Comparison of ENCODE assay signal across 8 mouse cellular contexts in the genomic region with DNA sequence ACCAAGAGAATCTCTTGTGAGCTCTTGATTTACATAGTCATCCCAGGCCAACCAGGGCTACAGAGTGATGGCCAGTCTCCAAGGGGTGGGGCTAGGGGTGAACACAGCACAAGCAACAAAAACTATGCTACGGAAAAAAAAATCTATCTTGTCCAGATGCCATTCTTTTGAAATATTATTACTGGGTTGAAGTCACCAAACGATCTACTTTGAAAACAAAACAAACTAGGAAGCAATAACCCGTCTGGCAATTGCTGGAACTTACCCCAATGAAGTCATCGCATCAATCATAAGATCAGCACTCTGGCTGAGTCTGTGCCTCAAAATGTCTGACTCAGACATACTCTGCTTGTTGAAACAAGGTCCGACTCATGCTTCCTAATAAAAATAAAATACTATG. TPM values are rescaled to one million over a fixed set of nuclear protein-coding genes. Genes with fewer than 3 reads are reported as not detected.
DNase-seq lines count a peak whose midpoint lies in the region; ATAC-seq and TF ChIP-seq lines count a peak whose summit lies in the region.

No protein-coding gene starts in this region.

- WGBS in intestine, embryonic 16.5 days: 7% methylated on average over 5 of the region's 5 CpGs
- 34% methylated on average over 5 of the region's 5 CpGs for WGBS in limb, embryonic 10.5 days
- 7% methylated on average over 5 of the region's 5 CpGs for WGBS in stomach, embryonic 15.5 days

- ATAC-seq in Patski: no peak
- ATAC-seq in common myeloid progenitor, adult 5-6 weeks (replicated peaks; ENCODE audit: low read depth, poor library complexity, severe bottlenecking): peak; percentile 14; the same call in 1 of the 2 replicates
- peak; percentile 48; the same call in 1 of the 2 replicates for ATAC-seq in intestine, embryonic 16.5 days
- no peak for ATAC-seq in stomach, embryonic 15.5 days (ENCODE audit: insufficient read depth, low FRiP score, low read depth)

- TF ChIP-seq CTCF in Patski (IDR thresholded peaks at IDR 0.05): no peak

- POLR2A ChIA-PET in Patski (lab: Charles Lee): interaction anchor here (1.0 to 3.2 kb wide), 3 partner anchors 10 to 124 kb away, joined by 3 to 30 read pairs (median 4); partner anchors contain the start of gene Cenpv

- peak overlapping the region; percentile 92 for H3K9ac ChIP-seq in intestine, embryonic 16.5 days (ENCODE audit: low read depth, low read length)
- no peak overlapping the region for H3K9ac ChIP-seq in stomach, embryonic 15.5 days

- peak overlapping the region; percentile 66 for H3K4me3 ChIP-seq in intestine, embryonic 16.5 days (ENCODE audit: low read length)
- peak overlapping the region; percentile 74 for H3K4me3 ChIP-seq in limb, embryonic 10.5 days
- H3K4me3 ChIP-seq in stomach, embryonic 15.5 days (replicated peaks): peak overlapping the region; percentile 70

- peak; percentile 78 for DNase-seq in 3134 (ENCODE audit: extremely low read depth, insufficient read length, low spot score)
- peak; percentile 46 for DNase-seq in Patski (ENCODE audit: low read depth, low spot score)
- peak; percentile 66 to 84 for DNase-seq in gastrocnemius, postnatal 4 days (ENCODE audit: low spot score in 2 of 2)
- DNase-seq in limb, embryonic 10.5 days (ENCODE audit: low spot score): no peak
- DNase-seq in mesoderm, embryonic 11.5 days (ENCODE audit: low read depth, low spot score): peak; percentile 39

- no peaks in the 10 kb centered on the region for H3K9me3 ChIP-seq in intestine, embryonic 16.5 days (ENCODE audit: control insufficient read depth, low read length)
- H3K9me3 ChIP-seq in limb, embryonic 10.5 days (replicated peaks): no peaks in the 10 kb centered on the region
- H3K9me3 ChIP-seq in stomach, embryonic 15.5 days: no peaks in the 10 kb centered on the region

- peak overlapping the region; percentile 76 for H3K4me2 ChIP-seq in intestine, embryonic 16.5 days (ENCODE audit: low read depth, low read length)
- H3K4me2 ChIP-seq in stomach, embryonic 15.5 days: peak overlapping the region; percentile 63

- H3K4me1 ChIP-seq in intestine, embryonic 16.5 days (ENCODE audit: control insufficient read depth, insufficient read depth, low read length): peaks cover 12% of the 10 kb centered on the region
- H3K4me1 ChIP-seq in limb, embryonic 10.5 days: peaks cover 24% of the 10 kb centered on the region
- H3K4me1 ChIP-seq in stomach, embryonic 15.5 days: peaks cover 14% of the 10 kb centered on the region

- H3K27ac ChIP-seq in intestine, embryonic 16.5 days (ENCODE audit: low read length): peak overlapping the region; percentile 97
- H3K27ac ChIP-seq in limb, embryonic 10.5 days: peak overlapping the region; percentile 100
- H3K27ac ChIP-seq in stomach, embryonic 15.5 days: peak overlapping the region; percentile 100

- no peaks in the 10 kb centered on the region for H3K36me3 ChIP-seq in intestine, embryonic 16.5 days (ENCODE audit: control insufficient read depth, insufficient read depth, low read length)
- peaks cover 21% of the 10 kb centered on the region for H3K36me3 ChIP-seq in limb, embryonic 10.5 days
- H3K36me3 ChIP-seq in stomach, embryonic 15.5 days: 0 out of 2 replicates have a peak, but pooled peaks cover 3% of the 10 kb centered on the region

- in situ Hi-C loops in Patski (cut with MboI; ENCODE audit: low pct_unique_long_range_greater_than_20kb): no loop called here

- no peaks in the 10 kb centered on the region for H3K27me3 ChIP-seq in Patski
- H3K27me3 ChIP-seq in intestine, embryonic 16.5 days (replicated peaks; ENCODE audit: control insufficient read depth, insufficient read depth, low read length): no peaks in the 10 kb centered on the region
- no peaks in the 10 kb centered on the region for H3K27me3 ChIP-seq in limb, embryonic 10.5 days (ENCODE audit: low read depth, poor library complexity, severe bottlenecking)
- H3K27me3 ChIP-seq in stomach, embryonic 15.5 days (replicated peaks): no peaks in the 10 kb centered on the region

- CTCF ChIA-PET in Patski (lab: Charles Lee): interaction anchor here (1.6 kb wide), 1 partner anchor 20 kb away, joined by 4 read pairs; no protein-coding TSS in a partner anchor

RNA-seq across cellular contexts. Expression of gene Ubb, which starts 1.2 kb away (rescaled TPM):
- polyA plus RNA-seq in Patski (2021): 624 TPM
- total RNA-seq in common myeloid progenitor, adult 5-6 weeks (2017): 1,111 and 1,232 TPM in 2 replicates
- total RNA-seq in gastrocnemius, postnatal 4 days (2021): 1,000 to 10,000 TPM; 1,167 to 1,215 TPM
- polyA plus RNA-seq in intestine, embryonic 16.5 days (2015; fragmentation: Nextera tagmentation; extraction: Ambion mirVana): 2,570 and 2,643 TPM in 2 replicates
- 3,627 and 3,653 TPM in 2 replicates for polyA plus RNA-seq in limb, embryonic 10.5 days (2016; fragmentation: Nextera tagmentation; extraction: Ambion mirVana)
- 2,363 and 2,756 TPM in 2 replicates for polyA plus RNA-seq in stomach, embryonic 15.5 days (2015; fragmentation: Nextera tagmentation; extraction: Ambion mirVana)

RNA-seq across cellular contexts. Expression of gene Cenpv, which starts 10.7 kb away (rescaled TPM):
- polyA plus RNA-seq in Patski (2021): 24.5 TPM
- 13.4 and 18.7 TPM in 2 replicates for total RNA-seq in common myeloid progenitor, adult 5-6 weeks (2017)
- total RNA-seq in gastrocnemius, postnatal 4 days (2021): 10 to 100 TPM; 13.6 to 22.4 TPM
- polyA plus RNA-seq in intestine, embryonic 16.5 days (2015; fragmentation: Nextera tagmentation; extraction: Ambion mirVana): 6.8 and 17.9 TPM in 2 replicates
- 35.0 and 42.2 TPM in 2 replicates for polyA plus RNA-seq in limb, embryonic 10.5 days (2016; fragmentation: Nextera tagmentation; extraction: Ambion mirVana)
- 29.0 and 30.3 TPM in 2 replicates for polyA plus RNA-seq in stomach, embryonic 15.5 days (2015; fragmentation: Nextera tagmentation; extraction: Ambion mirVana)

RNA-seq across cellular contexts. Expression of gene Trpv2, which starts 24.5 kb away (rescaled TPM):
- polyA plus RNA-seq in Patski (2021): 0.04 TPM
- total RNA-seq in common myeloid progenitor, adult 5-6 weeks (2017): 13.0 and 15.9 TPM in 2 replicates
- 1 to 10 TPM; 3.6 to 4.7 TPM for total RNA-seq in gastrocnemius, postnatal 4 days (2021)
- 11.0 and 11.2 TPM in 2 replicates for polyA plus RNA-seq in intestine, embryonic 16.5 days (2015; fragmentation: Nextera tagmentation; extraction: Ambion mirVana)
- 0.55 and 0.87 TPM in 2 replicates for polyA plus RNA-seq in limb, embryonic 10.5 days (2016; fragmentation: Nextera tagmentation; extraction: Ambion mirVana)
- 13.4 and 14.6 TPM in 2 replicates for polyA plus RNA-seq in stomach, embryonic 15.5 days (2015; fragmentation: Nextera tagmentation; extraction: Ambion mirVana)

Comparison
In these comparisons a context has a peak if more than half of its experiments do, and no peak if none do; other contexts are left out.
1. ATAC-seq: peak in common myeloid progenitor, adult 5-6 weeks (single experiment) and intestine, embryonic 16.5 days (single experiment); none in Patski (single experiment) and stomach, embryonic 15.5 days (single experiment).
2. Peak in every context shown above with its lines, with median percentiles within 50 percentile points of each other: H3K27ac ChIP-seq and H3K4me3 ChIP-seq.